Mouse (Mus musculus): Measurements from ENCODE around the gene Tigd2.
"Not testable (repeated sequence)": the region's sequence is repeated elsewhere in the genome, so short reads cannot be mapped to it uniquely, and the experiment has no call there.

The Tigd2 gene

DNA sequence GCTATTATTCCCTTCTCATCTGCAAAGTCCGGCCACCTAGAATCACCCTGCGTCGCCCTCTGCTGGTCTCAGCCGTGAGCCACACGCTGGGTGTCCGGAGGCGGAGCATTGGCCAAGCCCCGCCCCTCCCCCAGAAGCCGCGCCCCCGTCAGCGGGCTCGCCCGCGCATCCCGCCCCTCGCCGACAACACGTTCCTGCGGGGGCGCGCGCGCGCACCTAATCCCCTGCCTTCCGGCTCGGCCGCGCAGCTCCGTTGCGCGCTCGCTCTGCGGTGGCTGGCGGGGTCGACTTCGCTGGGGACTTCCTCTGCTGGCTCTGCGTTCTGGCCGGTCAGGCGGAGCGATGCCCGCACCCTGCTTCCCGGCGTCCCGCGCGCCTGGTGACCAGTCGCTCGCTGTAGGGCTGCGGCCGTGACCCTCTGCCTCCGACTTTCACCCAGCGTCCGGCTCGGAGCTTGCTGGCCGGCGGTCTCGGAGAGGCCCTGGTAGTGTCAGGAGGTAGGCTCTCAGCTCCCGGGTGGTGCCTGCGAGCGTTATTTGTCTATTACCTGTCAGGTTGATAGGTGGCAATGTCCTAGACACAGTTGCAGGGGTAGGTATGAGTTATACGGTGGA lies at the start of gene Tigd2:
Gene Tigd2, plus strand, starts transcription at position 186 of the 614 bp plus-strand sequence.
- DNase-seq (ENCODE audit: low spot score), result peak; percentile 92

DNA sequence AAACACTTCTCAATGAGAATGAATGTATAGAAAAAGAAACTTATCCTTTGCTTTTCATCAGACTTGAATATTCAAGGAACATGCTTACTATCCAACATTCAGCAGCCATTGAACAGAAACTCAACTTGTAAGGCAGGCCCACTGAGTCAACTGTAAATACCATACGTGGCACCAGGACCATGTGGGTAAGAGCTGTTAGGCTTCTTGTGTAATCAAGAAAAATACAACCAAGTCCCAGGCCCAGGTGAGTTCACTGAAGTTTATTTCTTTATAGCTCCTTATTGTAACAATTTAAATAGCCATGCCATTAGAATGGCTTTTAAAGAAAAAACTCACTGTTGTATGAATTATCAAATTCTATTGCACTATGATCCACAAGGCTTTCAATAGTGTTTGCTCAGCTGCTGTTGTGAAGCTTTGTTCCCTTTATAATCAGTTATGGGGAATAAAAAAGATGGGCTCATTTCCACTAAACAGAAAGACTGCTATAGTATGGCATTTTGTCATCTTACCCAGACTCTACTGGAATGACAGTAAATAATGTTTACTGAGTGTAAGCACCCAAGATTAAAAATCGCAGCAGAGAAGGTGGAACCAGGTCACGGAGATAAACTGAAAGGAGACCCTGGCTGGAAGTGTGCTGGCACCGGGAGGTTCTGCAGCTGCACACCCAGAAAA lies 46.7 kb upstream of the Tigd2 start:
- DNase-seq (ENCODE audit: low spot score), result no peak

DNA sequence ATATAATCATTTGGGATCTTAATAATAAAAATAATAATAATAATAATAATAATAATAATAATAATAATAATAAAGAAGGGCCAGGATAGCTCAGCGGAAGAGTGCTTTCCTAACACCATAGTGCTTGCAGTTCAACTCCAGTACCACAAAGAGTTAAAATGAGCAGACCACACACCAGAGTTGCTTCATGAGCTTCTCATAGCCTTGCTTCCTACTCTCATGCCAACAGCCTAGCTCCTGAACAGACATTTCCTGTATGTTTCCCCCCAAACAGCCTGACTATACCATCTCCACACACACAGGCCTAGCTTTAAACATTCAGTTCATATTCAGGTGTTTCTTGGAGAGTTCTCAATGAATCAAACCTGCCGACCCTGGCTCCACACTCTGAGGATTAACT lies 45.8 kb upstream of the Tigd2 start:
- DNase-seq (ENCODE audit: low spot score), result no peak

DNA sequence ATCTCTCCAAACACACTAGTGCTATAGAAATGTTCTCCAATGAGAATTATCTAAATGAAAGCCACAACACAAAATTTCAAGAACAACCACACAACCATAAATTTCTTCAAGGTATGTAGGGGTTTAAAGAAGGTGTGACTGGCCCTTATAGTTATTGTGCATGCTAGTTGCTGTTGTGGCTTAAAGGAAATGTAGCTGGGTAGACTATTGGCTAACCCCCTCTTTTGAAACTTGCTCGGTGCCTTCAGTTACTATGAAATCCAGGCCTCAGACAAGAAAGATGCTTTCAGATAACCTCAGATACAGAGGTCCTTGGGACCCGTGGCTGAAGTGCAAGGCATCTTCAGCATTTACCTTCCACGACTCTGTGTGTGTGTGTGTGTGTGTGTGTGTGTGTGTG lies 45.3 kb upstream of the Tigd2 start:
- no peak for DNase-seq (ENCODE audit: low spot score)

DNA sequence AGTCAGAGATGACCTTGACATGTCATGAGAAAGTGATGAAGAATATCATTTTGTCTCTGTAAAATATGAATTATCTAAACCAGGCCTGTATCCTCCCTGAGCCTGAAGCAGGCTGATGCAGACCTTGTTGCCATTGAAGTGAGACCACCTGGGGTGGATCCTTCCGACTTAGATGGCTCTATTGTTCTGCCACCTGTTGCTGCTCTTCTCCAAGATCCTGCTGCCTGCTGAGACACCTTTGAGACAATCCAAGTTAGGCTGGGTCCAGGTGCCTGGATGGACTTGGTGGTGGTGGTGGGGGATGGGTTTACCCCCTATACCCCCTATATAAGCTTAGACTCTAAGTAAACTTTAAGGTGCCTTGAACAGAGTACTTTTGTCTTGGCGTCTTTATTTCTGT lies 39.7 kb upstream of the Tigd2 start:
- no peak for DNase-seq (ENCODE audit: low spot score)

DNA sequence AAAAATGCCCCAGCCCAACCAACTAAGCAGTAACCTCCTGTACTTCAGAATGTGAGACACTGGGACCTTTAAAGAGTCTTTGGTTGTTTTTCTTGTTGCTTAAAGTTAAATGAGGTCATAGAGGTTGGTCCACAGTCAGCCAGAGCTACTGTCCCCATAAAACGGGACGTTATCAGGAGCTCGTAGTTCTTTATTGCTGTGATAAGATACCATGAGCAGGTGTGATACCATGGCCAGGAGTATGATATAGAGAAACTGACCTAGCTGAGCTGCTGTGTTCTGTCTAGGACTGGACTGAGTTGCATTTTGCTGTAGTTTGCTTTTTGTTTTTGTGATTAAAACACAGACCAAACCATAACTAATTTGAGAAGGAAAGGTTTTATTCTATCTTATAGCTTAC lies 37.4 kb upstream of the Tigd2 start:
- DNase-seq (ENCODE audit: low spot score), result no peak

DNA sequence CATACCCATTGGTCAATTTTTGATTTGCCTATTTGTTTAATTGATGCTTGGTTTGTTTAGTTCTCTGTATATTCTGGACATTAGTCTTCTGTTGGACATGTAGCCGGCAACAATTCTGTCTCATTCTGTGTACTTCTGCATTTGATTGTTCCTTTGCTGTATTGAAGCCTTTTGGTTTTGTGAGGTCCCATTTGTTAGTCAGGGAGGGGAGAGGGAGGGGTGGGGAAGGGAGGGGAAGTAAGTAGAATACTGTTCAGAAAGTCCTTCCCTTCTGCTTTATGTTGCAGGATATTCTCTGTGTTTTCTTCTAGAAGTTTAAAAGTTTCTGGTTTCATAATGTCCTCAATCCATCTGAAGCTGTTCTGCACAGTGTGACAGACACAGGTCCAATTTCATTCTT lies 34.7 kb upstream of the Tigd2 start:
- DNase-seq (ENCODE audit: low spot score), result no peak

DNA sequence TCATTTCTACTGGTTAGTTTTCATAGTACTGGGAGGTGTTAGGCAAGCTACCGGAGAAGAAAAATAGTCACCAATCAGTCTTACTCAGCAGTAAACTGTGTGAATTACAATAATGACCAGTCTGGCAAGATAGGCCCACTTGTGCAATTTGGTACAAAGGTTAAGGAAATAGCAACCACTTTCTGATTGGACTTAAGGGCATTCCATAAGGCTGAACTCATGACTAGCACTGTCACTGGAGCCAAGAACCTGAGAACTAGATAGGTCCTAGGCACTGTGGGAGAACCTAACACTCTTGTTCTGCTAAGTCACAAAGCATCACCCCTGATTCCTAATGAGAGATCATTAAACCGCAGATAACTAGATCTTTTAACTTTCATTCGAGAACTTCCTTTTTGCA lies 30.6 kb upstream of the Tigd2 start:
- DNase-seq (ENCODE audit: low spot score), result no peak

DNA sequence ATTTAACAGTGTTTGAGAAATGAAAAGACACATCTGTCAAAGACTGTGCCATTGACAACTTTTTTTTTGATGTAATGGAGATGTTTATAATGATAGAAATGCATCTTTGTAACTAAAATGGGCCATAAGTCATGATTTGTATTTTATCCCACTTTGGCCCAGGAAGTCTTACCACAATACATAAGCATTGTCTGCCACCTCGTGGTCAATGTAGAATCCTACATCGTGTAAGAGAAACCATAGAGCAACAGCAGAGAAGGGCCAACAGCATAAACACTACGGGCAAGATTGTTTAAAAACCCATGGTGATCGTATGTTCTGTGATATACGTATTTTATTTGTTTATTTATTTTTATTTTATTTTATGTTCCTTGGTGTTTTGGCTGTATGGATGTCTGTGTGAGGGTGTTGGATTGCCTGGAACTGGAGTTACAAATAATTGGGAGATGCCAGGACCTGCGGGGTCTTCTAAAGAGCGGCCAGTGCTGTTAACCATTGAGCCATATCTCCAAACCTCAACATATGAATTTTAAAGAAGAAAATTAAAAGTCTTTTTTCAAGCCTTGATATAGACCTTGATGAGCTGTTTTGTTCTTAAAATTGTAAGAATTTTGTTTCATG lies 28.2 kb upstream of the Tigd2 start:
- peak; percentile 86 for DNase-seq (ENCODE audit: low spot score)

DNA sequence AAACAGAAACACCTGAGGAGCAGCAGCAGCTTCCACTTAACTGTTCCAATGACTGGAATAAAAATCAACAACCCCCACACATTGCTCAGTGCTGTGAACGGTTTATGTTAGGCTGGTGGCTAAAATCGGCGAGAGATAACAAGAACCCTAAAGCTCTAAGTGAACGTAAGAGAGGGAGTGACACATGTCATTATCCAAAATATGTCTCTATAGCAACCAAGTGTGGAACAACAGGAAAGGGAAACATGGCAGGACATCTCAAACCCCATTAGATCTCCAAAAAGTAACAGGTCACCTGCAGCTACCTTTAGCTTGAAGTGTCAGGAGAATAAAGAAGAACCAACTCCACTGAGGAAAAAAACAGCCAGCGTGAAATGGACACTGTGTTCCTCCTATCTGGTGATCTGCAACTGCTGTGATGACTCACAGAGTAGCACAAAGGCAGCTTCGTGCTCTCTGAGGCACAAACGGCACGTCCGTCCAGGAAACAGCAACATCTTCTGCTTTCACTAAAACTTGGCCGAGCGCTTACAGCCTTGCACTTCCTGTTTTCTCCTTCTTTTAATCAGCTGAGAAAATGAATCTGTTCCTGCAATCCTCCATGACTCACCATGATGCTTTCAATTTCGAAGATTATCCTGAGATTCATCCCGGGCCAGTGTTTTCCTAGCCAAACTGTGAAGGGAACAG lies 23.5 kb upstream of the Tigd2 start:
- no peak for DNase-seq (ENCODE audit: low spot score)

DNA sequence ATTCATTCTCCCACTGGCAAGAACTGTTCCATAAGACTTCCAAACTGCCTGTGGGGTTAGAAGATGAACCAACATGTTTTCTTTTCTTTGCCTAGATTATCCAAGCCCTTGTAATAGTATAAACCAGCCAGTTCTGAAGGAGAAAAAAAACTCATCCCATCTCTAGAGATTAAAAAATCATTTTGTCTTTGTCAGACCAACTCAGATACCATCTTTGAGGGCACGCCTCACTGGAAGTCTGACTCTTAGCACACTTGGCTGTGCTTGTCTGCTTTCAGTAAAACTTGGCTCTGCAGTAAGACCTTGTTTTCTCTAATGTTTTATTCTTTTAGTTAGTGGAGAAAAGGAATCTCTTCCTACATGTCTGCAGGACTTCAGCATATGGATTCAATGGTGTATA lies 18.7 kb upstream of the Tigd2 start:
- no peak for DNase-seq (ENCODE audit: low spot score)

DNA sequence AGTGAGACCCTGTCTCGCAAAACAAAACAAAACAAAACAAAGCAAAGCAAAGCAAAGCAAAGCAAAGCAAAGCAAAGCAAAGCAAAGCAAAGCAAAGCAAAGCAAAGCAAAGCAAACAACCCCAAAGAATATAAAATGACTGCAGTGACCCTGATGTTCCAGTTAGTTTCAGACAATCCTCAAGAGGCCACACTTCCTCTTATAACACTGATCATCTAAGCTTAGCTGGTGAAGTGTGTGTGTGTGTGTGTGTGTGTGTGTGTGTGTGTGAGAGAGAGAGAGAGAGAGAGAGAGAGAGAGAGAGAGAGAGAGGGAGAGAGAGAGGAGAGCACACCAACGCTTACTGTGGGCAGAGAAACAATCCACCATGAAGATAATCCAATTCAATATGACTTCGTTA lies 14.2 kb upstream of the Tigd2 start:
- not testable (repeated sequence) for DNase-seq (ENCODE audit: low spot score)

DNA sequence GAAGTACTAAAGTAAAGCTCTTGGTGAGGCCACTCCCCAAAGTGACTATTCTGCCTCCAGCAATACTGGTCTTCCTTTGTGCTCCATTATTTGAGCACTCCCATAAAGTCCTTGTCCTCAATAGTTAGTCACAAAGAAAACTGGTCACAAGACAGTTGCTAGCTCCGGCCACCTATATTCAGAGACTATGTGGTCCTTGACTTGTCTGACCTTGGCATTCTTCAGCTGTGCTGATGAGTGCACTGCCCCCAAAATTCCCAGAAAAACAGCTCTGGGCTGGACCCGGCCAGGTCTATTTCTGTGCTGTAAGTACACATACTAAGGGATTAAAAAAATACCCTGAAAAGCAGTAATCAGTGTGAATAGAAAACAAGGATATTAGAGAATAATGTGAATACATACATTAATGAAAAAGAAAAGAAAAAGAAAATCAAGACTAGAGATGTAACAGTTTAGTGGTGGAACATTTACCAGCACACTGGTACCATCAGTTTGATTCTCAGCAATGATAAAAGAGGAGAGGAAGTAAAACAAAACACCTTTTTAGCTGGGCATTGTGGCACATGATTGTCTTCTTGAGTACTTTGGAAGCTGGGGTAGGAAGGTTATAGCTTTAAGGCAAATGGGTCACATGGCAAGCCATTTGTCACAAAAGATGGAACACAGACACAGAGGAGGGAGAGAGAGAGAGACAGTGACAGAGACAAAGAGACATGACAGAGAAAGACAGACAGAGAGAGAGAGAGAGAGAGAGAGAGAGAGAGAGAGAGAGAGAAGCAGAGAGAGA lies 12.6 kb upstream of the Tigd2 start:
- DNase-seq (ENCODE audit: low spot score), result peak; percentile 5

DNA sequence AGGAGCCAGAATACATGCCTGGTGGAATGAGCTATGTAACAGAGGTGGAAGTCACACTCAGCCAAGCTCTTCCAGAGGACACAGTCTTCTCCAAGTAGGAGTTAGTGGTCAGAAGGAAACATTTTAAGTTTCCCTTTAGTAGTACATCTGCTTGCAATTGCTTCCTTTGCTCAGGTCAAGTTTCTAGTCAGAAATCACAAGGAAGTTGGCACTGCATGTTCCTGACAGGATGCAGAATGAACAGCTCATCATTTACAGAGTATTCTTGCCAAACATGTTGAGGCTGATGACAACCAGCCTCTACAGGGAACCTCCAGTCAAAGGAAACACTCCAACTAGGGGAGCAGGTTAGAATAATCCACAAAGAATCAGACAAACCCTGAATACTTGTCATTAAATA lies 11.9 kb upstream of the Tigd2 start:
- DNase-seq (ENCODE audit: low spot score), result no peak

DNA sequence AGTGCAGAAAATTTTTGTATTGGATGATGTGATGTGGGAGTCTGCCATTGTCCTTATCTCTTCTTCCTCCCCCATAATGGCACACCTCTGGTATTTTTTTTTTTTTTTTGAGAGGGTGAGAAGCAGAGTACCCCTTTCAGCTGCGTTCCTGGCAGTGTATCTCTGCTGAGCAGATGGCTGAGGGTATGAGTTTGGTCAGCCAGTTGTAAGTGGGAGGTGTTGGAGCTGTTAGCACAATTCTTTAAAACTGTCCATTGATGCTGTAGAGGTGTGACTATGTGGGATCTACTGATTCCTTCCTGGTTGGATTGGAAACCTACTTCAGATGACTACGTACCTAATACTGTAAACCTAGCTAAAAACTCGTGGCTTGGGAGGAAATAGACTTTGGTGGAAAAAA lies 10.3 kb upstream of the Tigd2 start:
- no peak for DNase-seq (ENCODE audit: low spot score)

DNA sequence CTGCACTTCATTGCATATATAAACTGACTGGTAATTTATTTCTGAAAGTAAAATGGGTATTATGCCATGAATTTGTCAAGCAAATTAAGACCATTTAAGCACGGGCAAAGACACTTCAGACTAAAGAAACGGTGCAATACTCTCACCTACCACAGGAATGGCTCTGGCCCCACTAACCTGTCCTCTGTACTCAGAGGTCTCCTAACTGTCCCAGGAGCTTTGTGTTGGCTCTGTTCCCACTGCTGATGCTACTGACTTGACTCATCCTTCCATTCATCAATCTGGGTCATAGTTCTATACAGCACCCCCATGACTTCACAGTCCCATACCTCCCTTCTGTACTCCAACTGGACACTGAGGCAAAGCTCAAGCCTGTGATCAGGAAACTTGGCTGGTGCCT lies 9.6 kb upstream of the Tigd2 start:
- no peak for DNase-seq (ENCODE audit: low spot score)

DNA sequence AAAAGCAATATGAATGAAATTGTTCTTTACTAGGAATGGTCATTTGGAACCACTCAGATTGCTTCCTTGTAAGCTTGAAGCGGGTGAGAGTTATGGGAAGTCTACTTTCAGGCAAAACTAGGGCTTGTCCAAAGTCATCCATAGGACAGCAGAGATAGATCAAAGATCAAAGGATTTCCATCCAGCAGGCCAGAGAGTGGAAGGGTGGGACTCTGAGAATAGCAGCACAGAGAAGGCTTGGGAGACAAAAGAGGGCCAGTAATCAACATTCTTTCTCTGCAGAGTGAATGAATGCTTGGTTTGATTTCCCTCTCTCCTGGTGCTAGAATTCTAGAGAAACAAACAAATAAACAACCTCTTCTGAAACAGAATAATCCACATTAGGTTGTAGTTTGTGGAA lies 1.1 kb upstream of the Tigd2 start:
- DNase-seq (ENCODE audit: low spot score), result no peak

DNA sequence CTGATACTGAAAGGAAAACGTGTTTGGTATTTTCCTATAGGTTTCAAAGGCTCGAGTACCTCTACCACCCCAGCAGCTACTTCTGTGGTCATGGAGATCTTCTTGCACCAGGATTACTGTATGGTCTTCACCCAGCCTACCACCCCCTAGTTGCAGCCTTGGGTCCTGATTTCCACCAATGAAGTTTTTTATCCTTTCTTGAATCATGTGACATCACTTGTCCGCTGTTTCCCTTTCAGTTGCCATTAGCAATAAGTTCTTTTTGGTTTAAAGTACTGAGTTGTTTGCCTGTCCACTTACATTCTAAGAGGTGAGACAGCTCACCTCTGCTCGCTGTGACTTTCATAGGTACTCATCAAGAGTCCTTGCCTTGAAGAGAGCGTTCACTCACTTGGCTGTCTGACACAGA lies 633 bp downstream of the Tigd2 start:
- no peak for DNase-seq (ENCODE audit: low spot score)

DNA sequence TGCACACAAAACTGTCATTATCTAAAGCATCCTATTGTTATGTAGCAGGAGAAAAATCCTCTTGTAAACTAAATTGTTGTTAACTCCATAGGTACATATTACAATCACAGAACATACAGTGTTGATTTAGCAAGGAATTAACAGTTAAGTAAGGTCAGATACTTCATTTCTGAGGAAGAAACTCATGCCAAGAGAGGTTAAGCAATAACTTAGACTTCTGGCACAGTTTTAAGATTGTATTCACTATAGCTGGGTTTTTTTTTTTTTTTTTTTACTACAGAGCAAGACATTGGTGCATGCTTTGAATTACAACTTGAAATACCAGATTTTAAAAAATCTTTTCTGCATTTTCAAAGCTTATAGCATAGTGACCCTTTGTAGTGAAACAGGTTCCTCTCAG lies 24.5 kb downstream of the Tigd2 start:
- no peak for DNase-seq (ENCODE audit: low spot score)

DNA sequence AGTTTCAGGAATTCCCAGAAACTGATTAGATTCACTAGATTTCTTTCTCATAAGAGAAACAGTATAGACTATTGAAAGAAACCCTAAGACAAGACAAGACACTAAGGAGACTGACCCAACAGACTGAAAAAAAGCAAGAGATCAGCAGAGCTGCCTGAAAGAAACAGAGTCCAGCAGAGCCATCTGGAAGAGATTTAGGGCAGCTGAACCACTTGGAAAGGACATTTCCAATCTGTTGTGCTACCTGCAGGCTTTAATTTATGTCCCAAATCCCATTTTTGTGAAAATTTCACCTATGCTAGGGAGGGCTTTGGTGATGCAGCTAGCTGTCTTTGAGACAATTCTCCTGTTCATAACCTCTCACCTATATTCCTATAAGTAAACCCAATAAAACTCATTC lies 25.0 kb downstream of the Tigd2 start:
- no peak for DNase-seq (ENCODE audit: low spot score)

DNA sequence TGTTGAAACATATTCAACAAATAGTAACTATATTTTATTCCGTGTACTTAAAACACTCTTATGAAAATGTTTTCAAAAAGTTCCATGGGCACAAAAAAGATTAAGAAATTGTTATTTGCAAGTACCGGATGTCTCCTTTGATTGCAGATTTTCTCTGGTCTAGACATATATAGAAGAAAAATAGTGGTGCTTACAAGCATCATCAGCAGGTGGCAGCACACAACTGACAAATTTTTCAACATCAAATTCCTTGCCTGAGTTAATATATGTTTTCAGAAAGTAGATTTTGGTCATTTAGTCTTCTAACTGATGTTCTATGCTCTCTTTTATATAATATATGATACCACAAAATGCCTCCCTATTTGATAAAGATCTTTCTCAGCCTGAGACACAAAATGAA lies 41.0 kb downstream of the Tigd2 start:
- DNase-seq (ENCODE audit: low spot score), result peak; percentile 67

DNA sequence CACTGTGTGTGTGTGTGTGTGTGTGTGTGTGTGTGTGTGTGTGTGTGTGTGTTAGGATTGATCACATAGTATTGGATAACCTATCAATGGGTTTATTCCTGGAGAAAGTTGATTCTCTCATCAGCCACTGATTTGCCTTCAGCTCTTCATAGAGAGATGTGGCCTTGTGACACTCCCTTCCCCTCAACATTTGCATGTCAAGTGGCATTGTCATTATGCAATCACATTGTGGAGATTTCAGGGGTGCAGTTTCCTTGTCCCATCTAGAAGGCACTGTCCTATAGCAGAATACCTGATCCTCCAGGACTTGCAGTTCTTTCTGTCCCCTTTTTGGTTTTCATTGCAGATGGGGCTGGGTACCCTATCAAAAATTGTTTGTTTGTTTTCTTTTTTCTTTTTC lies 41.9 kb downstream of the Tigd2 start:
- DNase-seq (ENCODE audit: low spot score), result no peak

Data from embryo, embryonic 10.5 days (tissue).